ENCODE assay signal across 13 mouse cellular contexts in genomic region chr17:27167545-27167944, GRCm38 (mm10). TPM values are rescaled to one million over a fixed set of nuclear protein-coding genes. Genes with fewer than 3 reads are reported as not detected.
DNase-seq lines count a peak whose midpoint lies in the region; ATAC-seq and TF ChIP-seq lines count a peak whose summit lies in the region.
"Had no signal": no experiment of that assay in that cellular context is flagged by ENCODE, and none has a peak within 500 bp of the region (broad histone marks: within the 10 kb centered on the region; RNA-seq: fewer than 3 reads in every experiment).

Gene Ip6k3, minus strand, starts transcription at chr17:27167795.

- no peak for DNase-seq in kidney, adult 2 months
- no peak for DNase-seq in kidney, postnatal 14 days
- DNase-seq in embryonic facial prominence, embryonic 10.5 days (ENCODE audit: low spot score): no peak
- DNase-seq in gastrocnemius, adult 8-10 months (ENCODE audit: low spot score in 2 of 2): peak; percentile 57 to 76
- DNase-seq in urinary bladder, adult 18-20 months (ENCODE audit: low spot score in 2 of 2): no peak
- DNase-seq in adrenal gland, adult (ENCODE audit: inconsistent age in 2 of 2, low spot score in 1 of 2): no peak
- DNase-seq: adrenal gland, postnatal 14 days; right cerebral cortex, postnatal 14 days had no signal

- 42% methylated on average over 4 of the region's 4 CpGs for WGBS in kidney, adult 2 months
- WGBS in embryonic facial prominence, embryonic 10.5 days: 64% methylated on average over 4 of the region's 4 CpGs
- whole genome bisulfite sequencing in lung, embryonic 16.5 days: 46% methylated on average over 4 of the region's 4 CpGs

- TF ChIP-seq POLR2A in kidney, adult 2 months (IDR thresholded peaks at IDR 0.05; ENCODE audit: low read depth, low read length): no peak

- no peaks in the 10 kb centered on the region for H3K9me3 ChIP-seq in embryonic facial prominence, embryonic 10.5 days
- H3K9me3 ChIP-seq in lung, embryonic 16.5 days (ENCODE audit: control insufficient read depth, low read length): no peaks in the 10 kb centered on the region
- H3K9me3 ChIP-seq: midbrain, embryonic 12.5 days; neural tube, embryonic 12.5 days; stomach, embryonic 15.5 days had no signal

- no peaks in the 10 kb centered on the region for H3K36me3 ChIP-seq in kidney, adult 2 months (ENCODE audit: control insufficient read depth, insufficient read depth, low read length)
- no peaks in the 10 kb centered on the region for H3K36me3 ChIP-seq in embryonic facial prominence, embryonic 10.5 days (replicated peaks)
- no peaks in the 10 kb centered on the region for H3K36me3 ChIP-seq in lung, embryonic 16.5 days (ENCODE audit: control insufficient read depth, insufficient read depth, low read length)
- H3K36me3 ChIP-seq: midbrain, embryonic 12.5 days; neural tube, embryonic 12.5 days; stomach, embryonic 15.5 days had no signal

- H3K4me1 ChIP-seq in kidney, adult 2 months (ENCODE audit: control insufficient read depth, insufficient read depth, low read length): no peaks in the 10 kb centered on the region
- peaks cover 27% of the 10 kb centered on the region for H3K4me1 ChIP-seq in embryonic facial prominence, embryonic 10.5 days
- no peaks in the 10 kb centered on the region for H3K4me1 ChIP-seq in lung, embryonic 16.5 days (replicated peaks; ENCODE audit: control insufficient read depth, insufficient read depth, low read length)
- H3K4me1 ChIP-seq: midbrain, embryonic 12.5 days; stomach, embryonic 15.5 days had no signal

- no peak within 1 kb of the TSS for H3K4me2 ChIP-seq in lung, embryonic 16.5 days (ENCODE audit: low read depth, low read length)
- H3K4me2 ChIP-seq: midbrain, embryonic 12.5 days; neural tube, embryonic 12.5 days; stomach, embryonic 15.5 days had no signal

- no peaks in the 10 kb centered on the region for H3K27me3 ChIP-seq in kidney, adult 2 months (replicated peaks; ENCODE audit: control insufficient read depth, insufficient read depth, low read length)
- 0 out of 2 replicates have a peak, but pooled peaks cover 5% of the 10 kb centered on the region for H3K27me3 ChIP-seq in embryonic facial prominence, embryonic 10.5 days (replicated peaks; ENCODE audit: low read depth, poor library complexity, severe bottlenecking)
- no peaks in the 10 kb centered on the region for H3K27me3 ChIP-seq in lung, embryonic 16.5 days (ENCODE audit: control insufficient read depth, insufficient read depth, low read depth, low read length)
- H3K27me3 ChIP-seq: midbrain, embryonic 12.5 days; neural tube, embryonic 12.5 days; stomach, embryonic 15.5 days had no signal

- no peak for TF ChIP-seq CTCF in kidney, adult 2 months (conservative IDR thresholded peaks at IDR 0.05; ENCODE audit: insufficient read depth, insufficient read length, low read depth, low read length)

- H3K9ac ChIP-seq in lung, embryonic 16.5 days (ENCODE audit: low read length): no peak within 1 kb of the TSS
- H3K9ac ChIP-seq: midbrain, embryonic 12.5 days; neural tube, embryonic 12.5 days; stomach, embryonic 15.5 days had no signal

- H3K27ac ChIP-seq in kidney, adult 2 months (ENCODE audit: insufficient read depth, low read depth, low read length): no peak within 1 kb of the TSS
- 0 out of 2 replicates have a peak within 1 kb of the TSS, but pooled peaks have one; percentile 19 for H3K27ac ChIP-seq in embryonic facial prominence, embryonic 10.5 days (replicated peaks)
- no peak within 1 kb of the TSS for H3K27ac ChIP-seq in lung, embryonic 16.5 days (ENCODE audit: low read length)
- H3K27ac ChIP-seq: midbrain, embryonic 12.5 days; neural tube, embryonic 12.5 days; stomach, embryonic 15.5 days had no signal

- peak within 1 kb of the TSS; percentile 12; the same call in 1 of the 2 replicates for H3K4me3 ChIP-seq in kidney, adult 2 months (ENCODE audit: insufficient read depth, low read depth, low read length)
- no peak within 1 kb of the TSS for H3K4me3 ChIP-seq in embryonic facial prominence, embryonic 10.5 days
- no peak within 1 kb of the TSS for H3K4me3 ChIP-seq in lung, embryonic 16.5 days (ENCODE audit: low read length)
- H3K4me3 ChIP-seq: midbrain, embryonic 12.5 days; neural tube, embryonic 12.5 days; stomach, embryonic 15.5 days had no signal

- ATAC-seq in lung, embryonic 16.5 days (ENCODE audit: low read depth): peak; percentile 20; the same call in 1 of the 2 replicates
- ATAC-seq: hindbrain, embryonic 16.5 days had no signal

RNA-seq across cellular contexts. Expression of gene Ip6k3, which starts in this region (rescaled TPM):
- 0.79 and 1.1 TPM in 2 replicates for polyA plus RNA-seq in kidney, adult 2 months (2012; rRNA removed)
- not detected in 2 replicates for polyA plus RNA-seq in embryonic facial prominence, embryonic 10.5 days (2016; fragmentation: Nextera tagmentation; extraction: Ambion mirVana)
- total RNA-seq in gastrocnemius, adult 8-10 months (2022): 10 to 100 TPM; 24.6 to 33.6 (median 29.1) TPM
- 0.16 and 0.43 TPM in 2 replicates for polyA plus RNA-seq in lung, embryonic 16.5 days (2015; fragmentation: Nextera tagmentation; extraction: Ambion mirVana)

Comparison
In these comparisons a context has a peak if more than half of its experiments do, and no peak if none do; other contexts are left out.
1. Peak in ATAC-seq in lung, embryonic 16.5 days; RNA of the gene not detected or under 1 TPM.
2. DNase-seq: peak in gastrocnemius, adult 8-10 months (2 of 2); none in kidney, adult 2 months (single experiment), kidney, postnatal 14 days (single experiment), embryonic facial prominence, embryonic 10.5 days (single experiment), urinary bladder, adult 18-20 months (0 of 2) and adrenal gland, adult (0 of 2).